Mouse (Mus musculus) heart, embryonic 14.5 days (tissue): ENCODE data around the gene Crip1. TPM values are rescaled to one million over a fixed set of nuclear protein-coding genes. Genes with fewer than 3 reads are reported as not detected.

Source experiments
- ATAC-seq: fragments of 200-750 bp; cut with Nextera tagmentation; 2 replicates; pipeline ENCODE4 v1.8.0; 2017; ENCODE audit warnings: low read depth, moderate TSS enrichment; ENCODE audit not compliant: insufficient number of reproducible peaks, insufficient read depth, low FRiP score
- H3K27ac ChIP-seq, 2 experiments: fragments of 200-500 bp in 1 of 2; fragments of 300-500 bp in 1 of 2; sonication (generic) in 1 of 2; replicated peaks in 1 of 2; 2 replicates each; pipeline ENCODE4 v1.5.1; 2012 to 2014; ENCODE audit warnings: low read depth in 2 of 2, low read length in 2 of 2, control low read depth in 1 of 2, mild to moderate bottlenecking in 1 of 2, mixed read lengths in 1 of 2; ENCODE audit not compliant: control insufficient read depth in 1 of 2, insufficient read depth in 1 of 2
- H3K27me3 ChIP-seq: fragments of 300-500 bp; sonication (generic); 2 replicates; pipeline ENCODE4 v1.6.1; 2014; ENCODE audit warnings: mild to moderate bottlenecking, low read length, control low read depth; ENCODE audit not compliant: control insufficient read depth, insufficient read depth
- H3K36me3 ChIP-seq: fragments of 300-500 bp; sonication (generic); 2 replicates; pipeline ENCODE4 v1.6.1; 2014; ENCODE audit warnings: mild to moderate bottlenecking, control low read depth, low read length, mixed read lengths; ENCODE audit not compliant: control insufficient read depth, insufficient read depth
- H3K4me1 ChIP-seq, 2 experiments: fragments of 200-500 bp in 1 of 2; fragments of 300-500 bp in 1 of 2; sonication (generic) in 1 of 2; 2 replicates each; pipeline ENCODE4 v1.6.1; 2012 to 2014; ENCODE audit warnings: low read length in 2 of 2, control low read depth in 1 of 2, mixed read lengths in 1 of 2; ENCODE audit not compliant: control insufficient read depth in 2 of 2, insufficient read depth in 2 of 2
- H3K4me2 ChIP-seq: fragments of 300-500 bp; sonication (generic); 2 replicates; pipeline ENCODE4 v1.6.1; 2014; ENCODE audit warnings: mild to moderate bottlenecking, low read length
- H3K4me3 ChIP-seq, 2 experiments: fragments of 200-500 bp in 1 of 2; fragments of 300-500 bp in 1 of 2; sonication (generic) in 1 of 2; 2 replicates each; pipeline ENCODE4 v1.5.1; 2012 to 2014; ENCODE audit warnings: low read length in 2 of 2, mild to moderate bottlenecking in 2 of 2, control low read depth in 1 of 2, low read depth in 1 of 2, moderate library complexity in 1 of 2; ENCODE audit not compliant: control insufficient read depth in 1 of 2, insufficient read depth in 1 of 2
- H3K9ac ChIP-seq: fragments of 300-500 bp; sonication (generic); 2 replicates; pipeline ENCODE4 v1.6.1; 2014; ENCODE audit warnings: mild to moderate bottlenecking, low read length
- H3K9me3 ChIP-seq: fragments of 300-500 bp; sonication (generic); 2 replicates; pipeline ENCODE4 v1.6.1; 2016; ENCODE audit warnings: low read length, control low read depth; ENCODE audit not compliant: control insufficient read depth
- WGBS: fragments of 180-500 bp; shearing (Covaris S2); extraction: QIAGEN DNeasy Blood & Tissue Kit; methylation state at CpG from one replicate; pipeline ENCODE4 v1.1.7; 2014; 5-methylcytosine and 5-hydroxymethylcytosine counted together
- polyA plus RNA-seq: library from polyadenylated mRNA; unstranded; fragments of >200 nt; fragmentation: Nextera tagmentation; extraction: Ambion mirVana; gene quantifications from 2 replicates; pipeline ENCODE4 v1.2.1, GENCODE M21; 2014

Crip1 gene
- polyA plus RNA-seq, 1 experiment from 2014 or later: 586 TPM

DNA sequence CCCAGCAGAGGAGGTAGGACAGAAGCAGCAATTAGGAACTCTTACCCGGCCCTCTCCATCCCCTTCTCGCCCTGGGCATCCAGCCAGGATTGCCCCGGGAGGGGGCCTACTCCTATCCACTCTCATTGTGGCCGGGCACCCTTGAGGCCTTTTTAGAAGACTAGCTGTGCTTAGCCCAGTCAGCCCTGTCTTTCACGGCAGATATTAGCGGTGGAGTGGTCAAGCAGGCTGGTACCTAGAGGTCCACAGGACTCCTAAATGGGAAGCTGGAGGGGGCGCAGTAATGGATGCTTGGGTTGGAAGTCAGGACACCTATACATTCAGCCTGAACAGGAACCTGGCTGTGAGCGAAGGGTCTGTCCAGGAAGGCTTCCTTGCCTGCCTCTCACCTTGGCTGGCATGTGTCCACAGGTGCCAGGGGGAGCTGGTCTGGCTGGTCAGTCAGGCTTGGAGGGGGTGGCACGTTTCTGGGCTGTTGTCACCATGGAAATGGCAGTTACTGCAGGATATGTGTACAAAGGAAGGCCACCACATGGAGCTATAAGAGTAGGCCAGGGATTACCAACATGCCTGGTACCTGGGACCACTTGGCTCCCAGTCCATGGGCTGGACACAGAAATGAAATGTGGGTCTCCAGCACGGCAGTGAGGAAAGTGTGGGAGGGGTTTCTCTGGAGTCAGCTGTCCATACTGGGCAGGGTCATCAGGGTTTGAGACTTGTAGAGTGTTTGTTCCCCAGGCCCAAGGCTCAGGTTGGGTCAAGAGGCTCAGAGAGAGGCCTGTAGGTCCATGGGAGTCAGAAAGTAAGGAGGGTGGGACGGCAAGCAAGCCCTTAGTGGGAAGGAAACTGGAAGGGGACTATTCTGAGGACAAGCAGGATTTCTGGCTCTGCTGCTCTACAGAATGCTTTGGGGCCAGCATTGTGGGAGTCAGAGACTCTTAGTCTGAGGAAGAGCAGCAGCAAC, 6.9 kb upstream of the Crip1 start:
- ATAC-seq: no peak
- 29% methylated on average over 11 of the region's 11 CpGs for WGBS
- Histone ChIP-seq H3K9me3 (no peaks in the 10 kb centered on the region), H3K4me1 (peaks cover 66 to 71% of the 10 kb centered on the region in 2 experiments), H3K36me3 (peaks cover 66% of the 10 kb centered on the region), H3K4me3 (peak overlapping the region; percentile 75 to 91), H3K27me3 (no peaks in the 10 kb centered on the region), H3K4me2 (peak overlapping the region; percentile 96), H3K27ac (peak overlapping the region; percentile 86 to 99), H3K9ac (peak overlapping the region; percentile 99)

DNA sequence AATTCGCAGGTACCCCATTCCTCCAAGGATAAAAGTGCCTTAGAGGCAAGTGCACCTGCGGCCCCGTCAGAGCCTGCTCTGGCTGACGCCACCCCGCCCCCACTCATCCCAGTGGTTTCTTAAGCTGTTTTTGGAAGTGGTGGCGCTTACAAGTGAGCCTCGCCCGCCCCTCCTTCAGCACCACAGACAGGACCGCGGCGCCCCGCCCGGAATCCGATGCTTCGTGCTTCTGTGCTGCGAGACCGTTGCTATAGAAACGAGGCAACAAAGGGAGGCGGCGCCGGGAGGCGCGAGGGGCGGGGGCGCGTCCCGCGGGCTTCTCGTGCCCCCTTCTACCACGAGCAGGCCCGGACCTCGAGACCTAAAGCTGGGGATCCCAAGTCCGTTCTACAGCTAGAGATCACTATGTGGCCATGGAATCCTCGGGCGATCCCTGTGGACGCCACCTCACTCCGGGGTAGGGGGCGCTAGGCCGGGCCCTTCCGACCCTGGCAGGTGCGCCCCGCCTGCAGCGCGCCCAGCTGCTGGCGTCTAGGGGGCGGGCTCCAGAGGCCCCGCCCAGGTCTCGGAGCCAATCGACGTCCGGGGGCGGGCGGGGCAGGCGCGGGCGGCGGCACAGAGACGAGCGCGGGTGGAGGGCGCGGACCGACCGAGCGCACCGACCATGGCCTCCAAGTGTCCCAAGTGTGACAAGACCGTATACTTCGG, 6.1 kb upstream of the Crip1 start, which contains the start of gene Crip2:
TSS of gene Crip2 (plus strand) at position 329 of the 708 bp plus-strand sequence.
- under 1% methylated on average over 65 of the region's 68 CpGs for WGBS
- H3K9ac ChIP-seq: peak within 1 kb of the TSS; percentile 99
- H3K4me2 ChIP-seq: peak within 1 kb of the TSS; percentile 96
- H3K36me3 ChIP-seq: peaks cover 66% of the 10 kb centered on the region
- H3K27ac ChIP-seq: peak within 1 kb of the TSS; percentile 97 to 99
- H3K27me3 ChIP-seq: no peaks in the 10 kb centered on the region
- H3K4me3 ChIP-seq: peak within 1 kb of the TSS; percentile 75 to 91
- H3K9me3 ChIP-seq: no peaks in the 10 kb centered on the region
- ATAC-seq: peak; percentile 80
- H3K4me1 ChIP-seq: peaks cover 59 to 71% of the 10 kb centered on the region in 2 experiments

DNA sequence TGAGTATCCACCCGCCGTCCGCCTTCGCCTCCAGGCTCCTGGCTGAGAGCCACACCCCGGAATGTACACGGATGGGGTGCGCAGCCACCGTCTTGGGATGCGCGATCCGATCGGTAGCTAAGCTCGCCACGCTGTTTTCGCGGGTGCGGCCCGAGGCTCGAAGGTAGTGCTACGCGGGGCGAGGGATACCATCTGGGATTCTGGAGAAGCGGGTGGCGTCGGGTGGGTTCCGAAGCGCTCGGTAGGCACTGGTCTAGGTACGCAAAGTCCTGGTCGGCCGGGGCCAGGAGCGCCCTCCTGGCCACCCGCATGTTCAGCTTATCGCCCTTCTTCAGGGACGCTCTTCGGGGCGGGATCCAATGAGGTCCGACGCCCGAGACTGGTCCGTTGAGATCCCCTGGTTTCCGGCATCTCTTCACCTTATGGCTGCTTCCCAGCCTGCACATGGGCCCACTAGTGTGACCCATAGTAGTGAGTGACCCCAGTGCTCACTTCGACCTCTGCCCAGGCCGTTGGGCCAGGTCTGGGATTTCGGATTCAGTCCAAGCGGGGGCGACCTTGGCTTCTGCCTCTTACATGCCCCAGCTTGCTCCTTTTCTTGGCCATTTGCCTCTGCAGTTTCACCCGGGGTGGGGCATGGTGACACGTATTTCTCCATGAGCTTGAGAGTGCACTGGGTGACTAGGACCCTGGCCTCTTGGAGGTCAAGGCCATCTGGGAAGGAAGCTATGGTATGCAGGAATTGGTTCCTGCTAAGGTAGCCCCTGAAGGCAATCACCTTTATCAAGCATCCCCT, 5.3 kb upstream of the Crip1 start:
- peak overlapping the region; percentile 99 for H3K9ac ChIP-seq
- WGBS: under 1% methylated on average over 49 of the region's 49 CpGs
- H3K4me3 ChIP-seq: peak overlapping the region; percentile 75 to 91
- no peaks in the 10 kb centered on the region for H3K9me3 ChIP-seq
- peaks cover 57 to 71% of the 10 kb centered on the region in 2 experiments for H3K4me1 ChIP-seq
- H3K27me3 ChIP-seq: no peaks in the 10 kb centered on the region
- peak overlapping the region; percentile 97 to 99 for H3K27ac ChIP-seq
- peaks cover 66% of the 10 kb centered on the region for H3K36me3 ChIP-seq
- H3K4me2 ChIP-seq: peak overlapping the region; percentile 96
- ATAC-seq: no peak

DNA sequence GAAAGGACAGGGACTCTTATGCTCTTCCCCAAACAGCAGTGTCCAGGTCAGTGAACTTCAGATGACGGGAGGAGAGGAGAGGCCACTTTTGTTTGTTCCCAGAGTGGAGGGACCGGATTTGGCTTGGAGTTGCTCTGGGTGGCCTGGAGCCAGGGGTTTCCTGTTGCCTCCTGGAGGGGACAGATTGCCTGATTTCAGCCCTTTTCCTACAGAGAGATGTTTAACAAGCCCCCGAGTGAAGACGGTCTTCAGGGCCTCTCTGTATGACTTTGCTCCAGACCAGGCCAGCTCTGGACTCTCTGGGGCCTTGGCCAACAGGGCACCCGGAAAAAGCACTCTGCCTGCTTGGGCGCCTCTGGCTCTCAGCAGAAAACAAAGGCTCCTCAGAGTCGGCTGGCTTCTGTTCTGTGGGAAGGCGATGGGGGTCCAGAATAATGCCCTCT, 4.6 kb upstream of the Crip1 start:
- H3K36me3 ChIP-seq: peaks cover 66% of the 10 kb centered on the region
- ATAC-seq: no peak
- peak overlapping the region; percentile 99 for H3K9ac ChIP-seq
- H3K9me3 ChIP-seq: no peaks in the 10 kb centered on the region
- no peaks in the 10 kb centered on the region for H3K27me3 ChIP-seq
- peak overlapping the region; percentile 96 for H3K4me2 ChIP-seq
- WGBS: 11% methylated on average over 8 of the region's 8 CpGs
- peaks cover 58 to 71% of the 10 kb centered on the region in 2 experiments for H3K4me1 ChIP-seq
- H3K4me3 ChIP-seq: peak overlapping the region; percentile 75 to 91
- H3K27ac ChIP-seq: peak overlapping the region; percentile 97 to 99

DNA sequence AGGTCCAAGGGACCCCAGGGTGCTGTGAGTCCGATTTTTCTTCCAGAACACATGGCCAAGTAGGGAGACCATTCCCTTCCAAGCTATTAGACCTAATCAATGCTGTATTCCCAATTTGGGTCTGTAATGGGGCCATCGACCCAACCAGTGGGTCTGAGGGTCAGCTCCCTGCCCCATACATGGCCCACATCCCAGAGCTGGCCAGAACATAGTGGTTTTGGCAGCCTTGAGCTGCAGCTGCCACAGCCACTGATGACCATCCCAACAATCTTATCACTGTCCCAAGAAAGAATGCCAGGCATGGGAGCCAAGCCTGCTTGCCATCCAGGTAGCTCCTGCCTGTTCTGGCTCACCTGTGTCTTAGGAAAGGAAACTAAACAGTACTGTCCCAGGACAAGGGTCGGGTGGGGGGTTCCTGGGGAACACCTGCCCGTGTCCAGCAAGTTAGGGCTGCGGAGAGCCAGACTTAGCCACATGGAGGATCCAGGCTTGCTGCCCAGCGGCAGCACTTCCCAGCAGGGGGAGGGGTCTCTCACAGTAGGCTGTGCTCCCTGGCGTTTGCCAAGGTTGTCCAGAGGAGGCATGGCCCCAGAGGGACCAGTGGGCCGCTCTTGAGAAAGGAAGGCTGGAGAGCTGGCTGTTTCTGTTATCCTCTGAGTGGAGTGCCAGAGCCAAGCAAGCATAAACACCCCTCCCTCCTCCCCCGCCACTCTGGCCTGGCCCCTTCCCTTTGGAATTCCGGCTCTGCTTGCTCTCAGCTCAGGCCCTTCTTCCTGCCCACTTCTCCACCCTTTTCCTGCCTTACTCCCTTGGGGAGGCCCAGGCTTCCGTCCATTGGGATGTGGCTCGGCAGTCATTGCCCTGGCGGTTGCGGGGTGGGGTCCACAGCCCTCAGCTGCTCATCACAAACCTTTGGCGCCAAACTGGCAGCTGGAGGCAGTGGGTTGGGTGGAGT, 3.8 kb upstream of the Crip1 start:
- WGBS: 2% methylated on average over 15 of the region's 15 CpGs
- Histone ChIP-seq H3K4me2 (peak overlapping the region; percentile 96), H3K9me3 (no peaks in the 10 kb centered on the region), H3K27me3 (no peaks in the 10 kb centered on the region), H3K27ac (peak overlapping the region; percentile 97 to 99), H3K4me3 (peak overlapping the region; percentile 75 to 91), H3K4me1 (peaks cover 58 to 71% of the 10 kb centered on the region in 2 experiments), H3K9ac (peak overlapping the region; percentile 99), H3K36me3 (peaks cover 65% of the 10 kb centered on the region)
- ATAC-seq: peak; percentile 49

DNA sequence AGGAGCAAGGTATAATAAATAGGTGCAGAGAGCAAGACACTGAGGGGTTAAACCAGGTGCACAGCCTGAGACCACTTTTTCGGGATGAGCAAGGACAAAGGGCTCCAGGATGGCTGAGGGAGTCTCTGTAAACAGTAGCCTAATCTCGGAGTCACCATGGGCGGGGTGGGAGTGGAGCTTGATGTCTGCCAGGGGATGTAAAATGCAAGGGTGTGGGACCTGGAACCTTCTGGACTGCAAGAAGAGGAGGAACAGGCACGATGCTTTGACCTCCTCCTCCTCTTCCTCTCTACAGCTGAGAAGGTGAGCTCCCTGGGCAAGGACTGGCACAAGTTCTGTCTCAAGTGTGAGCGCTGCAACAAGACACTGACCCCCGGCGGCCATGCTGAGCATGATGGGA, 3.0 kb upstream of the Crip1 start:
- Histone ChIP-seq H3K27ac (peak overlapping the region; percentile 97 to 99), H3K4me1 (peaks cover 60 to 73% of the 10 kb centered on the region in 2 experiments), H3K4me2 (peak overlapping the region; percentile 96), H3K9me3 (no peaks in the 10 kb centered on the region), H3K36me3 (peaks cover 62% of the 10 kb centered on the region), H3K27me3 (no peaks in the 10 kb centered on the region), H3K4me3 (peak overlapping the region; percentile 75 to 91), H3K9ac (peak overlapping the region; percentile 99)
- WGBS: 47% methylated on average over 7 of the region's 7 CpGs
- no peak for ATAC-seq
